Mouse (Mus musculus) G1E-ER4 (cell line): Measurements from ENCODE around the gene Ppan. TPM values are rescaled to one million over a fixed set of nuclear protein-coding genes. Genes with fewer than 3 reads are reported as not detected.

Experiments used
- GATA1 ChIP-seq: IDR thresholded peaks from one replicate; pipeline ENCODE4 v1.8.0; 2012; ENCODE audit warnings: low read length, inconsistent platforms
- polyA plus RNA-seq: library from polyadenylated mRNA; stranded (reverse); fragments of >175 nt; gene quantifications from 2 replicates; pipeline ENCODE4 v1.2.3, GENCODE M21; 2012

Ppan gene
- polyA plus RNA-seq, 1 experiment, result 357 TPM

DNA sequence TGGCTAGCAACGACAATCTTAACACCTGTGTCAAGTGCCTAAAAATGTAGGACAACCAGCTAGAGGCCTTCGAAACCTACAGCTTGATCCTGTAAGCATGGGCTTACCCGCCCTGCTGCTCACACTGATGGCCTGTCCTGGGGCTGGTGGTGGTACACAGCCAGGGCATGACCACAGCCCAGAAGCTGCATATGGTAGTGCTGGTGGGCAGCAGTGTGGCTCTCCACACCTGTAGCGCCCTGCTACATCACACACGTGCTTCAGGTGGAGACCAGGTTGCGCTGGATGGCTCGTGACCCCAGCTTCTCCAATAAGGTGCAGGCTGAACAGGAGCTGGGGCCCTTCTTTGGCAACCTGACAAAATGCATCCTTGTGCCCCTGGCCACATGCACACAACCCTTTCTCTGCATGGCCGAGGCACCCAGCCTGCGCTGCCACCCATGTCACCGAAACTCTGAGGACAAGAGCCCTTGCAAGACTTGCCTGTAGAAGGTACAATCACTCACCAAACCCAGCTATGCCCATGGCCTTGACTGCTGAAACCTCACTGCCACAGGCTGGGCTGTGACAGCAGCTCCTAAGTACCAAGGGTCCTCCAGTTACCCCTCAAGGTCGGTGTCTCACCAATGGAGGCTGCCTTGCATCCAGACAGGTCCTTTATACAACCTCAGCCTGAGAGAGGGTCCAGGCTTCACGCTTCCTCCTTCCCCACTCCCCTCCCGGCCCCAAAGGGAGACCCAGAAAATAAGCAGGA, 5.8 kb downstream of the Ppan start:
- no peak for TF ChIP-seq GATA1

DNA sequence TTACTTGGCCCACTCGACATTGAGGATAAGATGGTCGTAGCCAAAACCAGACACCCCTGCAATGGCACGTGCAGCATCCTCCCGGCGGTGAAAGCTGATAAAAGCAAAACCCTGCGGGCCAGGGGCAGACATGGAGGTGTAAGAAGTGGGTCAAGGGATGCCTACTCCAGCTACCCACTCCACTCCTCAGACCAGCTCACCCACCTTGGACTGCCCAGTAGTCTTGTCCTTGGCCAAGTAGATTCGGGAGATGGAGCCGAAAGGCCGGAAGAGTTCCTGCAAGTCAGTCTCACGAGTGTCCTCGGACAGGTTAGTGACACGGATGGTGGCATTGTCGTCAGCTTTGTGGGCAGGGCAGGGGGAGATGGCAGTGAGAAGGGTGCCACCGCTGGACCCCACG, 6.7 kb downstream of the Ppan start:
- no peak for TF ChIP-seq GATA1

DNA sequence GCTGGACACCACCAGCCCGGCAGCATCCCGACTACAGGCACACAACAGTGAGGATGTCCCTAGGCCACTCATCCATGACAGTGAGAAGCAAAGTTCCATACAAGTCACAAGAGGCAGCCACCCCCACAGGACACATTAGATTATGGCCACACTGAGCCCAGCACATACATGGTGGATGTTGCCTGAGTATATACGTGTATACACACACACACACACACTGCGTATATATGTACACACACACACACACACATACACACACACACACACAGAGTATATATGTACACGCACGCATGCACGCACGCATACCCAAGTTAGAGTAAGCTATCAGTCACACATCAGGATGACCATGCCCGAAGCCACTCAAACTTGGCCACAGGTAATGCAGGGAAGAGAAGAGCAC, 7.4 kb downstream of the Ppan start:
- TF ChIP-seq GATA1, result no peak

DNA sequence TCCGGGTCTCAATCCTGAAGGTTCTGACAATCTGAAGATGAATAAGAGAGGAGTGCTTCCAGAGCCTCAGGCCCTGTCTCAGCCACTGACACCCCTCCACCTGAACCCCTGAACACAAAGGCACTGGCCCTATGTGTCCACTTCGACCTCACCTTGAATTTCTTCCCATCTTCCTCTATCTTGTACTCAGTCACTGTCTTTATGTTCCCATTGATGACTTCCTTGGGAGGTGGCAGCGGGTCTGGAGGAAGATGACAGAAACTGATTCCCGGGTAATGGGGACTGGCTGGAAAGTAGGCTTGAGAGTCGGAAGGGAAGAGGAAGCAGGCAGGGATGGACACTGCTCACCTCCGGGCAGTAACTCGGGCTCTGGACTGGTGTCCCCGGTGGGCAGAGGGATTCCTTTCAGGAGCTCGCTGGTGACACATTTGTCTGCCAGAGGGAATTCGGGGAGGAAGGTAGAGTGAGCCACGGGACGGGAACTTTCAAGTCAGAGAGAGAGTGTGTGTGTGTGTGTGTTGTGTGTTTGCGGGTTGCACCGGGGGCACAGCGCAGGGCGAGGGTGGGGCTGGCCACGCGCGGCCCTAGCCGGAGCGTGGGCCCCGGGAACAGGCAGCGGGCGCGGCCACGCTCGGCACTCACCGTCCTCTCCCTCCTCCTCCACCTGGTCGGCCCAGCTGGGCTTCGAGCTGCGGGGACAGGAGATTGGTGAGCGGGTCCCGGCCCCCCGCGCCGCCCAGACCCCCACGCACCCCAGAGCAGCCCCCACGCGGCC, 9.9 kb downstream of the Ppan start:
- no peak for TF ChIP-seq GATA1

GRCm38 (mm10) chr9:20898511-20899073, 10.6 kb downstream of the Ppan start, which contains the start of gene Eif3g:
Gene Eif3g (minus strand): TSS chr9:20898623.
- no peak for TF ChIP-seq GATA1

GRCm38 (mm10) chr9:20901466-20902173, 13.6 kb downstream of the Ppan start:
- no peak for TF ChIP-seq GATA1

- no peak for TF ChIP-seq GATA1
Measured at GRCm38 (mm10) chr9:20902174-20902491, 14.2 kb downstream of the Ppan start.

GRCm38 (mm10) chr9:20909948-20910347, 22.0 kb downstream of the Ppan start:
- TF ChIP-seq GATA1, result no peak

DNA sequence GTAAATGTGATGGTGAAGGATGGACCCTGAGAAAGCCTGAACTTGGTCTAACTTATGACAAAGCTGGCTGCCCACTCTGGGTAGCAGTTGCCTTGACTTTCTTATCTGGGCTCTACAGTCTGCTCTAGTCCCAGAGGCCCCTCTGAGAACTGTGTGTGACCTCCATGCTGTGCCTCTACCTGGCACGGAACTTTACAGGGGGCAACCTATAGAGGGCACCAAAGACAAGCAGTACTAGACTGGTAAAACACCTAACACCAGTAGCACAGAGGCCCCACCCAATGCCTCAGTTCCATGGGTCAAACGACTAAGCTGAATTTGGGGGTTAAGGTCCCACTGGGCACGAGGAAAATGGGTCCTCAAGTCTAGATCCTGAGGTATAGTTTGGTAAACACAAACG, 28.2 kb downstream of the Ppan start:
- TF ChIP-seq GATA1, result no peak

DNA sequence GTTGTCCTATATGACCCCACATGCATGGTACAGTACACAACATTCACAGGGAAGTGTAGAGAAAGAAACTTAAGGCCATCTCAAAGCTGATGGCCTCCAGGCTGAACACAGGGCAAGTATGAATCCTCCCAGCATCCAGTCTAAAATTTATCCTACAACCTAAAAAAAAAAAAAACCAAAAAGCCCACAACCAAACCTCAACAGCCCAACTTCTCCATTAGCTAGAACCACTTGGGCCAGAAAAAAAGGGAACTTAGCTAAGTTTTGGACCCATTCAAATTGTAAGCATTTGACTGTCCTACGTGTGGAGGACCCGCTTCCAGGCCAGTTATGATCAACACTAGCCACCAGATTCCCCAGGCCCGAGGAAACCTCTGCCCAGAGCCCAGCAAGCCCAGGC, 35.3 kb downstream of the Ppan start:
- TF ChIP-seq GATA1, result no peak

Other genes with a start within 250 kb of the Ppan start
- gene Ubl5, start 245.3 kb upstream of the Ppan start, polyA plus RNA-seq, result 8.4 and 13.3 TPM in 2 replicates
- 9.1 and 17.4 TPM in 2 replicates for gene Fbxl12, start 243.4 kb upstream of the Ppan start, polyA plus RNA-seq
- gene Pin1, start 236.1 kb upstream of the Ppan start, polyA plus RNA-seq, result 28.2 and 34.9 TPM in 2 replicates
- not detected in 2 replicates for gene Olfm2, start 141.8 kb upstream of the Ppan start, polyA plus RNA-seq
- not detected in 2 replicates for gene Col5a3, start 73.1 kb upstream of the Ppan start, polyA plus RNA-seq
- not detected in 2 replicates for gene Rdh8, start 69.7 kb upstream of the Ppan start, polyA plus RNA-seq
- not detected in 2 replicates for gene A230050P20Rik, start 19.5 kb upstream of the Ppan start, polyA plus RNA-seq
- 3.5 and 4.1 TPM in 2 replicates for gene Angptl6, start 8.4 kb upstream of the Ppan start, polyA plus RNA-seq
- gene Eif3g, start 10.4 kb downstream of the Ppan start, polyA plus RNA-seq, result 613 and 834 TPM in 2 replicates
- gene Dnmt1, start 71.7 kb downstream of the Ppan start, polyA plus RNA-seq, result 152 and 172 TPM in 2 replicates
- 1.4 and 1.6 TPM in 2 replicates for gene S1pr2, start 88.6 kb downstream of the Ppan start, polyA plus RNA-seq
- 88.1 and 110 TPM in 2 replicates for gene Mrpl4, start 114.6 kb downstream of the Ppan start, polyA plus RNA-seq
- 0.55 and 0.58 TPM in 2 replicates for gene Icam1, start 127.8 kb downstream of the Ppan start, polyA plus RNA-seq
- gene Icam4, start 141.2 kb downstream of the Ppan start, polyA plus RNA-seq, result 16.7 and 26.1 TPM in 2 replicates
- 0.52 and 0.62 TPM in 2 replicates for gene Icam5, start 143.9 kb downstream of the Ppan start, polyA plus RNA-seq
- gene Zglp1, start 178.9 kb downstream of the Ppan start, polyA plus RNA-seq, result 2.0 and 4.4 TPM in 2 replicates
- gene Gm49373, start 184.9 kb downstream of the Ppan start, polyA plus RNA-seq, result 0.67 and 0.73 TPM in 2 replicates
- gene Fdx1l, start 185.4 kb downstream of the Ppan start, polyA plus RNA-seq, result 39.6 and 44.3 TPM in 2 replicates
- 422 and 499 TPM in 2 replicates for gene Gm38431, start 203.8 kb downstream of the Ppan start, polyA plus RNA-seq
- gene Raver1, start 203.8 kb downstream of the Ppan start, polyA plus RNA-seq, result 0.84 and 2.5 TPM in 2 replicates
- gene Tyk2, start 243.1 kb downstream of the Ppan start, polyA plus RNA-seq, result 16.0 and 16.3 TPM in 2 replicates